Mouse (Mus musculus) myocyte (in vitro differentiated cells): ENCODE measurements at regions not wholly inside any gene's neighbourhood (a gene's known extent, or its start where the extent isn't known, plus 50 kb on each side); places are given as distances from the start of the nearest gene placed in this dataset.

Experiments used
- H3K27me3 ChIP-seq: one replicate; pipeline ENCODE4 v1.6.1; 2011; ENCODE audit not compliant: control insufficient read depth, insufficient read depth, insufficient read length
- H3K36me3 ChIP-seq: one replicate; pipeline ENCODE4 v1.6.1; 2011; ENCODE audit not compliant: control insufficient read depth, insufficient read depth
- H3K4me2 ChIP-seq: one replicate; pipeline ENCODE4 v1.6.1; 2011; ENCODE audit warnings: low read depth, control low read depth
- H3K4me3 ChIP-seq: one replicate; pipeline ENCODE4 v1.5.1; 2011; ENCODE audit warnings: mild to moderate bottlenecking, control low read depth, moderate library complexity
- H3K79me2 ChIP-seq: one replicate; pipeline ENCODE4 v1.6.1; 2011; ENCODE audit not compliant: control insufficient read depth, insufficient read depth
- H3ac ChIP-seq: one replicate; pipeline ENCODE4 v1.6.1; 2011; ENCODE audit not compliant: control insufficient read depth, insufficient read length
- CEBPB ChIP-seq: IDR thresholded peaks from 2 replicates; pipeline ENCODE4 v1.6.1; 2011; ENCODE audit warnings: mild to moderate bottlenecking, moderate library complexity; ENCODE audit not compliant: poor library complexity, insufficient read depth, severe bottlenecking
- E2F4 ChIP-seq: IDR thresholded peaks from one replicate; pipeline ENCODE4 v1.6.1; 2011; ENCODE audit warnings: mild to moderate bottlenecking, control low read depth, moderate library complexity; ENCODE audit not compliant: insufficient read depth
- MAX ChIP-seq: IDR thresholded peaks from one replicate; pipeline ENCODE4 v1.6.1; 2011; ENCODE audit warnings: low read depth, mild to moderate bottlenecking, control low read depth
- MYOD1 ChIP-seq, 3 experiments: IDR thresholded peaks; one replicate each; pipeline ENCODE4 v1.6.1; 2011; ENCODE audit warnings: control low read depth in 2 of 3, low read depth in 2 of 3, mild to moderate bottlenecking in 2 of 3, moderate library complexity in 1 of 3; ENCODE audit not compliant: insufficient read length in 2 of 3, control insufficient read depth in 1 of 3
- MYOG ChIP-seq, 3 experiments: IDR thresholded peaks; one replicate each; pipeline ENCODE4 v1.6.1; 2011; ENCODE audit warnings: control low read depth in 2 of 3, low read depth in 2 of 3, mild to moderate bottlenecking in 2 of 3; ENCODE audit not compliant: insufficient read length in 2 of 3, control insufficient read depth in 1 of 3, insufficient read depth in 1 of 3
- POLR2A ChIP-seq: IDR thresholded peaks from one replicate; pipeline ENCODE4 v1.6.1; 2011; ENCODE audit warnings: low read depth, mild to moderate bottlenecking, control low read depth, moderate library complexity; ENCODE audit not compliant: insufficient read length
- POLR2AphosphoS2 ChIP-seq: IDR thresholded peaks from one replicate; pipeline ENCODE4 v1.6.1; 2011; ENCODE audit warnings: low read depth, control low read depth; ENCODE audit not compliant: insufficient read length
- REST ChIP-seq: IDR thresholded peaks from one replicate; pipeline ENCODE4 v1.6.1; 2011; ENCODE audit warnings: mild to moderate bottlenecking, control low read depth, moderate library complexity; ENCODE audit not compliant: insufficient read depth, insufficient read length
- SRF ChIP-seq: IDR thresholded peaks from one replicate; pipeline ENCODE4 v1.6.1; 2011; ENCODE audit warnings: low read depth; ENCODE audit not compliant: control insufficient read depth, insufficient read length
- TCF12 ChIP-seq: IDR thresholded peaks from one replicate; pipeline ENCODE4 v1.6.1; 2011; ENCODE audit warnings: mild to moderate bottlenecking, control low read depth; ENCODE audit not compliant: poor library complexity, insufficient read depth, severe bottlenecking
- TCF3 ChIP-seq: IDR thresholded peaks from one replicate; pipeline ENCODE4 v1.6.1; 2011; ENCODE audit warnings: low read depth, control low read depth; ENCODE audit not compliant: insufficient read length
- USF1 ChIP-seq: IDR thresholded peaks from one replicate; pipeline ENCODE4 v1.6.1; 2011; ENCODE audit warnings: low read depth, mild to moderate bottlenecking, control low read depth, moderate library complexity

DNA sequence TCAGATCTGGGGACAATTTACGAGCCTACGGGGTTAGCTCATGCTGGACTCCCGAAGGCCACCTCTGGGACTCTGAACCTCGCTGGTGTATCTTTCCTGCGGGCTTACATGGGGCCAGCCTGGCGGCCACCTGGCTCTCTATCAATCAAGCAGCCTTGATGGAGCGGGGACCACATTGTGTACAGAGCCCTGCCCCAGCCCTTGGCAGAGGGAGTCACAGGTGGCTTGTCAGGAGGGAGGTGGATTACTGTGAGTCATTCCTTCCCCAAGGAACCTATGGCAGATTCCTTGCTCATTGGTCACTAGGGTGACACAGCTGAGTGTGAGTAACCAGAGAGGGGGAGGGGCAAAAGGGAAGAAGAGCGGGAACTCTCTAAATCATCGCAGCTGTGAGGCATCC is 105.8 kb upstream of the Vangl1 start:
- peak overlapping the region; percentile 85 for H3K4me2 ChIP-seq
- no peaks in the 10 kb centered on the region for H3K36me3 ChIP-seq

DNA sequence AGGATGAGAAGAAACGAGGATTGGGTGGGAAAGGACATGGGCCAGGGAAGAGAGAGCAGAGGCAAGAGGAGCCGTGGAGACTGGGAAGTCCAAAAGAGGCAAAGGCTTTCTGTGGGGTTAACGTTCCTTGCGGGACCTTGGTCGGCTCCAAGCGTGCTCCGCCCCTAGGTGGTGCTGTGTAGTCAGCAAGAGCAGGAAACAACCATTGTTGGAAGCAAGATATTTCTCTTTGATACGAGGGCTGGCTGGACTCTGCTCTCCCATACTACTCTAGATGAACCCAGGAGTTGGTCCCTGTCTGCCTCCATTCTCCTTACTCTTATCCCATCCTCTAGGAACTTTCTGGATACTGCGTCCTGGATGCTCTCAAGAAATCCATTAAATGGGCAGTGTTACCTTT is 105.3 kb upstream of the Vangl1 start:
- Histone ChIP-seq H3K4me3 (no peak overlapping the region), H3ac (no peak overlapping the region), H3K79me2 (no peaks in the 10 kb centered on the region), H3K27me3 (no peaks in the 10 kb centered on the region), H3K4me2 (peak overlapping the region; percentile 85), H3K36me3 (no peaks in the 10 kb centered on the region)
- peak; percentile 46 for TF ChIP-seq SRF
- TF ChIP-seq POLR2AphosphoS2: no peak
- no peak for TF ChIP-seq CEBPB
- no peak for TF ChIP-seq MYOD1 (IDR thresholded peaks at IDR 0.05; ENCODE audit: control insufficient read depth in 1 of 3, insufficient read length in 2 of 3, low read depth in 2 of 3)

More for the DNA sequence above, 105.8 kb upstream of the Vangl1 start:
- Histone ChIP-seq H3ac (no peak overlapping the region), H3K27me3 (no peaks in the 10 kb centered on the region), H3K79me2 (no peaks in the 10 kb centered on the region), H3K4me3 (no peak overlapping the region)
- peak; percentile 32 for TF ChIP-seq TCF12
- peak in 1 of 3 experiments; percentile 68 for TF ChIP-seq MYOG (IDR thresholded peaks at IDR 0.05; ENCODE audit: control insufficient read depth in 1 of 3, insufficient read depth in 1 of 3, insufficient read length in 2 of 3, low read depth in 2 of 3)
- no peak for TF ChIP-seq TCF3
- peak; percentile 26 to 84 (median 70) for TF ChIP-seq MYOD1 (IDR thresholded peaks at IDR 0.05; ENCODE audit: control insufficient read depth in 1 of 3, insufficient read length in 2 of 3, low read depth in 2 of 3)

DNA sequence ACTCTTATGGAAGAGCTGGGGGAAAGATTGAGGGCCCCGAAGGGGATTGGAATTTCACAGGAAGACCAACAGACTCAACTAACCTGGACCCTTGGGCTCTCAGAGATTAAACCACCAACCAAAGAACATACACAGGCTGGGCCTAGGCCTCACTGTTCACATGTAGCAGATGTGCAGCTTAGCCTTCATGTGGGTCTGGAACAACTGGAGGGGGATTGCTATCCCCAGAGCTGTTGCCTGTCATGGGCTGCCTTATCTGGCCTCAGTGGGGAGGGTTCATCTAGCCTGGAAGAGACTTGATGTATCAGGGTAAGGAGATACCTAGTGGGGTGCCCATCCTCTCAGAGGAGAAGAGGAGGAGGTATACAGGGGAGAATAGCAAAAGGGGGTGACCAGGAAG is 103.2 kb upstream of the Vangl1 start:
- H3K36me3 ChIP-seq: no peaks in the 10 kb centered on the region
- TF ChIP-seq TCF3 (no peak), MYOD1 (IDR thresholded peaks at IDR 0.05; ENCODE audit: control insufficient read depth in 1 of 3, insufficient read length in 2 of 3, low read depth in 2 of 3) (no peak), REST (no peak), POLR2A (no peak), MYOG (IDR thresholded peaks at IDR 0.05; ENCODE audit: control insufficient read depth in 1 of 3, insufficient read depth in 1 of 3, insufficient read length in 2 of 3, low read depth in 2 of 3) (no peak), TCF12 (no peak), MAX (no peak), CEBPB (no peak)

DNA sequence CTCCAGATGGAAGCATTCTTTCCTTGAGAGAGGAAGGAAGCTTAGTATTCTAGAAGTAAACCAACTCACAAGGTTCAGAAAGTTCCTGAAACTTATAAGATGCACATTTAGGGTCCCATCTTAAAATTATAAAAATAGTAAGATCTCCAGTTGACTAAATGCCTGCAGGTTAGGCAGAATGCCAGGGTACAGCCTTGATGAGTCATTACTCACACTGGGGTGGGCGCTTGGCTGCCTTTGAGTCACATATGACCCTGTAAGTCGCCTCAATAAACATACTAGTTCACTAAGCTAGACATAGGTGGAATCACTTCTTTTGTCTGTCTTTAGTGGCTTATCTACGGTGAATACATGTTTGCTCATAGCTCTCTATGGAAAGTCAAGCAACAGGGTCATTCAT is 87.9 kb upstream of the Vangl1 start:
- Histone ChIP-seq H3K27me3 (no peaks in the 10 kb centered on the region), H3K4me2 (no peak overlapping the region), H3ac (no peak overlapping the region), H3K4me3 (no peak overlapping the region), H3K36me3 (no peaks in the 10 kb centered on the region), H3K79me2 (no peaks in the 10 kb centered on the region)
- no peak for TF ChIP-seq TCF3
- TF ChIP-seq TCF12: no peak
- no peak for TF ChIP-seq CEBPB
- no peak for TF ChIP-seq E2F4

More for the DNA sequence above, 103.2 kb upstream of the Vangl1 start:
- Histone ChIP-seq H3ac (no peak overlapping the region), H3K79me2 (no peaks in the 10 kb centered on the region), H3K4me2 (no peak overlapping the region), H3K27me3 (no peaks in the 10 kb centered on the region), H3K4me3 (no peak overlapping the region)

DNA sequence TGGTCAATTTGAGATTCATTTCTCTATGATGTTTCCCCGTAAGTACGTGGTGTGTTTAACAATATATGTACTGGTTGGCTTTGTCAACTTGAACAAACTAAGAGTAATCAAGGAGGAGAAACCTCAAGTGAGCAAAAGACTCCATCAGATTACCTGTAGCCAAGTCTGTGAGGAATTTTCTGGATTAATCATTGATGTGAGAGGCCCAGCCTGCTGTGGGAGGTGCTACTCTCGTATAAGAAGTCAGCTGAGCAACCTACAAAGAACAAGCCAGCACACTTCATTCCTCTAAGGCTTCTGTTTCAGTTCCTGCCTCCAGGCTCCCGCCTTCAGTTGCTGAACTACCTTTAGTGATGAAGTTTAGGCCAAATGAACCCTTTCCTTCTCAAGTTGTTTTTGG is 77.5 kb upstream of the Vangl1 start:
- H3K4me2 ChIP-seq: no peak overlapping the region
- H3K79me2 ChIP-seq: no peaks in the 10 kb centered on the region
- no peak overlapping the region for H3ac ChIP-seq
- H3K36me3 ChIP-seq: no peaks in the 10 kb centered on the region
- no peak overlapping the region for H3K4me3 ChIP-seq
- TF ChIP-seq E2F4 (no peak), CEBPB (no peak), SRF (no peak), MAX (no peak), POLR2A (no peak), MYOG (IDR thresholded peaks at IDR 0.05; ENCODE audit: control insufficient read depth in 1 of 3, insufficient read depth in 1 of 3, insufficient read length in 2 of 3, low read depth in 2 of 3) (no peak), REST (no peak), USF1 (no peak), MYOD1 (IDR thresholded peaks at IDR 0.05; ENCODE audit: control insufficient read depth in 1 of 3, insufficient read length in 2 of 3, low read depth in 2 of 3) (no peak), POLR2AphosphoS2 (no peak), TCF3 (no peak), TCF12 (no peak)
- H3K27me3 ChIP-seq: no peaks in the 10 kb centered on the region
